11 mouse cellular contexts compared by ENCODE assay signal in genomic region chr5:25609911-25610310, GRCm38 (mm10).
DNase-seq lines count a peak whose midpoint lies in the region; ATAC-seq and TF ChIP-seq lines count a peak whose summit lies in the region.
"Had no signal": no experiment of that assay in that cellular context is flagged by ENCODE, and none has a peak within 500 bp of the region (broad histone marks: within the 10 kb centered on the region; RNA-seq: fewer than 3 reads in every experiment).

No protein-coding gene starts in this region.

- TF ChIP-seq CTCF in brain, embryonic 14.5 days (IDR thresholded peaks at IDR 0.05; ENCODE audit: borderline replicate concordance, extremely low read depth, insufficient read depth, insufficient read length) = no peak
- TF ChIP-seq CTCF in midbrain, postnatal 0 days (IDR thresholded peaks at IDR 0.05) = peak; percentile 21; the same call in 1 of the 2 replicates
- no peak for TF ChIP-seq CTCF in intestine, postnatal 0 days (IDR thresholded peaks at IDR 0.05; ENCODE audit: low read depth)

- H3K9ac ChIP-seq in hindbrain, embryonic 14.5 days = no peak overlapping the region
- no peak overlapping the region for H3K9ac ChIP-seq in midbrain, postnatal 0 days (replicated peaks; ENCODE audit: low read length, poor library complexity, severe bottlenecking)
- no peak overlapping the region for H3K9ac ChIP-seq in intestine, postnatal 0 days (ENCODE audit: low read depth, low read length)
- H3K9ac ChIP-seq: liver, embryonic 14.5 days; stomach, embryonic 15.5 days had no signal

- peak overlapping the region; percentile 62; the same call in 1 of the 2 replicates for H3K27ac ChIP-seq in hindbrain, embryonic 14.5 days
- no peak overlapping the region for H3K27ac ChIP-seq in midbrain, postnatal 0 days (ENCODE audit: low read depth, low read length)
- H3K27ac ChIP-seq in intestine, postnatal 0 days (ENCODE audit: low read depth, low read length) = no peak overlapping the region
- H3K27ac ChIP-seq in limb, embryonic 10.5 days = no peak overlapping the region
- H3K27ac ChIP-seq: heart, adult 2 months; liver, embryonic 14.5 days; stomach, embryonic 15.5 days had no signal

- peak; percentile 73; the same call in 1 of the 2 replicates for ATAC-seq in hindbrain, embryonic 14.5 days (ENCODE audit: low FRiP score)
- ATAC-seq in midbrain, postnatal 0 days (ENCODE audit: low FRiP score) = no peak
- ATAC-seq in intestine, postnatal 0 days = no peak

- DNase-seq in brain, embryonic 14.5 days (ENCODE audit: low read depth) = peak; percentile 93
- peak; percentile 62 to 79 for DNase-seq in cerebellum, postnatal 25 days
- peak; percentile 57 for DNase-seq in hindbrain, embryonic 14.5 days (ENCODE audit: low spot score)
- DNase-seq in midbrain, postnatal 0 days (ENCODE audit: low spot score) = peak; percentile 83
- no peak for DNase-seq in limb, embryonic 10.5 days (ENCODE audit: low spot score)
- DNase-seq in adrenal gland, postnatal 4 days (ENCODE audit: low spot score in 2 of 2) = no peak
- DNase-seq in liver = no peak
- DNase-seq: heart, adult 2 months had no signal

- H3K4me3 ChIP-seq in hindbrain, embryonic 14.5 days (replicated peaks; ENCODE audit: low read length) = no peak overlapping the region
- no peak overlapping the region for H3K4me3 ChIP-seq in midbrain, postnatal 0 days (ENCODE audit: low read depth, low read length)
- no peak overlapping the region for H3K4me3 ChIP-seq in intestine, postnatal 0 days (ENCODE audit: low read depth, low read length)
- no peak overlapping the region for H3K4me3 ChIP-seq in limb, embryonic 10.5 days
- H3K4me3 ChIP-seq: heart, adult 2 months; stomach, embryonic 15.5 days had no signal

- whole genome bisulfite sequencing in hindbrain, embryonic 14.5 days = 10% methylated on average over 9 of the region's 9 CpGs
- WGBS in midbrain, postnatal 0 days = 9% methylated on average over 9 of the region's 9 CpGs
- WGBS in intestine, postnatal 0 days = 27% methylated on average over 9 of the region's 9 CpGs
- 34% methylated on average over 9 of the region's 9 CpGs for WGBS in limb, embryonic 10.5 days

- no peaks in the 10 kb centered on the region for H3K27me3 ChIP-seq in hindbrain, embryonic 14.5 days (ENCODE audit: control insufficient read depth, insufficient read depth, low read length)
- H3K27me3 ChIP-seq in midbrain, postnatal 0 days (ENCODE audit: insufficient read depth, low read length) = no peaks in the 10 kb centered on the region
- H3K27me3 ChIP-seq in intestine, postnatal 0 days (replicated peaks; ENCODE audit: control insufficient read depth, insufficient read depth, low read length) = no peaks in the 10 kb centered on the region
- H3K27me3 ChIP-seq in limb, embryonic 10.5 days (ENCODE audit: low read depth, poor library complexity, severe bottlenecking) = no peaks in the 10 kb centered on the region
- H3K27me3 ChIP-seq: stomach, embryonic 15.5 days had no signal

- H3K9me3 ChIP-seq in hindbrain, embryonic 14.5 days (ENCODE audit: control insufficient read depth, low read length) = no peaks in the 10 kb centered on the region
- H3K9me3 ChIP-seq in midbrain, postnatal 0 days (ENCODE audit: low read length) = no peaks in the 10 kb centered on the region
- no peaks in the 10 kb centered on the region for H3K9me3 ChIP-seq in intestine, postnatal 0 days (ENCODE audit: control insufficient read depth)
- no peaks in the 10 kb centered on the region for H3K9me3 ChIP-seq in limb, embryonic 10.5 days (replicated peaks)
- H3K9me3 ChIP-seq: stomach, embryonic 15.5 days had no signal

- 0 out of 2 replicates have a peak overlapping the region, but pooled peaks have one; percentile 6 for H3K4me2 ChIP-seq in hindbrain, embryonic 14.5 days (replicated peaks)
- no peak overlapping the region for H3K4me2 ChIP-seq in midbrain, postnatal 0 days (ENCODE audit: low read depth, low read length, poor library complexity, severe bottlenecking)
- H3K4me2 ChIP-seq in intestine, postnatal 0 days (replicated peaks; ENCODE audit: low read depth) = no peak overlapping the region
- H3K4me2 ChIP-seq: stomach, embryonic 15.5 days had no signal

- no peaks in the 10 kb centered on the region; the same call in 1 of the 2 replicates for H3K4me1 ChIP-seq in hindbrain, embryonic 14.5 days (replicated peaks; ENCODE audit: control insufficient read depth, insufficient read depth, low read length)
- no peaks in the 10 kb centered on the region for H3K4me1 ChIP-seq in midbrain, postnatal 0 days (ENCODE audit: insufficient read depth, low read length)
- H3K4me1 ChIP-seq in intestine, postnatal 0 days (replicated peaks; ENCODE audit: control insufficient read depth, insufficient read depth, low read length) = no peaks in the 10 kb centered on the region
- H3K4me1 ChIP-seq in limb, embryonic 10.5 days = no peaks in the 10 kb centered on the region; the same call in 1 of the 2 replicates

- H3K36me3 ChIP-seq in hindbrain, embryonic 14.5 days (replicated peaks; ENCODE audit: control insufficient read depth, insufficient read depth) = no peaks in the 10 kb centered on the region
- no peaks in the 10 kb centered on the region for H3K36me3 ChIP-seq in midbrain, postnatal 0 days (ENCODE audit: insufficient read depth, low read length)
- no peaks in the 10 kb centered on the region for H3K36me3 ChIP-seq in intestine, postnatal 0 days (ENCODE audit: control insufficient read depth, insufficient read depth)
- no peaks in the 10 kb centered on the region for H3K36me3 ChIP-seq in limb, embryonic 10.5 days
- H3K36me3 ChIP-seq: stomach, embryonic 15.5 days had no signal

- no peak for TF ChIP-seq POLR2A in brain, embryonic 14.5 days (IDR thresholded peaks at IDR 0.05; ENCODE audit: borderline replicate concordance, extremely low read depth, insufficient read depth, insufficient read length, poor library complexity, severe bottlenecking)

Comparison
In these comparisons a context has a peak if more than half of its experiments do, and no peak if none do; other contexts are left out.
1. DNase-seq: peak in brain, embryonic 14.5 days (single experiment), cerebellum, postnatal 25 days (2 of 2), hindbrain, embryonic 14.5 days (single experiment) and midbrain, postnatal 0 days (single experiment); none in limb, embryonic 10.5 days (single experiment), adrenal gland, postnatal 4 days (0 of 2) and liver (single experiment).